Mouse (Mus musculus): Measurements from ENCODE around the gene Muc3a. TPM values are rescaled to one million over a fixed set of nuclear protein-coding genes. Genes with fewer than 3 reads are reported as not detected.

Gene Muc3a
- not detected for polyA plus RNA-seq (2015; fragmentation: Illumina TruSeq; extraction: RNeasy Lipid Tissue Mini Kit (QIAGEN cat#74804); ENCODE audit: insufficient read depth, low read depth, low replicate concordance)

GRCm38 (mm10) chr5:137212289-137212688 lies at the start of gene Muc3a:
Muc3a (minus strand) TSS chr5:137212389.

Other genes starting within 250 kb of the Muc3a start
- gene Cldn15, start 245.8 kb downstream of the Muc3a start, polyA plus RNA-seq (2015; fragmentation: Illumina TruSeq; extraction: RNeasy Lipid Tissue Mini Kit (QIAGEN cat#74804); ENCODE audit: insufficient read depth, low read depth, low replicate concordance): 14.4 TPM
- 17.5 TPM for gene Plod3, start 225.4 kb downstream of the Muc3a start, polyA plus RNA-seq (2015; fragmentation: Illumina TruSeq; extraction: RNeasy Lipid Tissue Mini Kit (QIAGEN cat#74804); ENCODE audit: insufficient read depth, low read depth, low replicate concordance)
- gene Znhit1, start 224.4 kb downstream of the Muc3a start, polyA plus RNA-seq (2015; fragmentation: Illumina TruSeq; extraction: RNeasy Lipid Tissue Mini Kit (QIAGEN cat#74804); ENCODE audit: insufficient read depth, low read depth, low replicate concordance): 18.3 TPM
- gene Vgf, start 186.0 kb downstream of the Muc3a start, polyA plus RNA-seq (2015; fragmentation: Illumina TruSeq; extraction: RNeasy Lipid Tissue Mini Kit (QIAGEN cat#74804); ENCODE audit: insufficient read depth, low read depth, low replicate concordance): not detected
- gene Ap1s1, start 166.3 kb downstream of the Muc3a start, polyA plus RNA-seq (2015; fragmentation: Illumina TruSeq; extraction: RNeasy Lipid Tissue Mini Kit (QIAGEN cat#74804); ENCODE audit: insufficient read depth, low read depth, low replicate concordance): 15.1 TPM
- 2.3 TPM for gene Serpine1, start 140.1 kb downstream of the Muc3a start, polyA plus RNA-seq (2015; fragmentation: Illumina TruSeq; extraction: RNeasy Lipid Tissue Mini Kit (QIAGEN cat#74804); ENCODE audit: insufficient read depth, low read depth, low replicate concordance)
- 5.6 TPM for gene Trim56, start 96.2 kb downstream of the Muc3a start, polyA plus RNA-seq (2015; fragmentation: Illumina TruSeq; extraction: RNeasy Lipid Tissue Mini Kit (QIAGEN cat#74804); ENCODE audit: insufficient read depth, low read depth, low replicate concordance)
- gene Muc3, start 63.1 kb downstream of the Muc3a start, polyA plus RNA-seq (2015; fragmentation: Illumina TruSeq; extraction: RNeasy Lipid Tissue Mini Kit (QIAGEN cat#74804); ENCODE audit: insufficient read depth, low read depth, low replicate concordance): not detected
- 3.5 TPM for gene Ache, start 75.1 kb upstream of the Muc3a start, polyA plus RNA-seq (2015; fragmentation: Illumina TruSeq; extraction: RNeasy Lipid Tissue Mini Kit (QIAGEN cat#74804); ENCODE audit: insufficient read depth, low read depth, low replicate concordance)
- 2.3 TPM for gene Ufsp1, start 82.2 kb upstream of the Muc3a start, polyA plus RNA-seq (2015; fragmentation: Illumina TruSeq; extraction: RNeasy Lipid Tissue Mini Kit (QIAGEN cat#74804); ENCODE audit: insufficient read depth, low read depth, low replicate concordance)
- 77.8 TPM for gene Srrt, start 95.3 kb upstream of the Muc3a start, polyA plus RNA-seq (2015; fragmentation: Illumina TruSeq; extraction: RNeasy Lipid Tissue Mini Kit (QIAGEN cat#74804); ENCODE audit: insufficient read depth, low read depth, low replicate concordance)
- 8.1 TPM for gene Trip6, start 102.0 kb upstream of the Muc3a start, polyA plus RNA-seq (2015; fragmentation: Illumina TruSeq; extraction: RNeasy Lipid Tissue Mini Kit (QIAGEN cat#74804); ENCODE audit: insufficient read depth, low read depth, low replicate concordance)
- 8.2 TPM for gene Slc12a9, start 121.2 kb upstream of the Muc3a start, polyA plus RNA-seq (2015; fragmentation: Illumina TruSeq; extraction: RNeasy Lipid Tissue Mini Kit (QIAGEN cat#74804); ENCODE audit: insufficient read depth, low read depth, low replicate concordance)
- 15.6 TPM for gene Ephb4, start 137.7 kb upstream of the Muc3a start, polyA plus RNA-seq (2015; fragmentation: Illumina TruSeq; extraction: RNeasy Lipid Tissue Mini Kit (QIAGEN cat#74804); ENCODE audit: insufficient read depth, low read depth, low replicate concordance)